In genomic region chr2:181656734-181657133, GRCm38 (mm10) we compare ENCODE assay signal across 34 mouse cellular contexts. TPM values are rescaled to one million over a fixed set of nuclear protein-coding genes. Genes with fewer than 3 reads are reported as not detected.
"Had no signal": no experiment of that assay in that cellular context is flagged by ENCODE, and none has a peak within 500 bp of the region (broad histone marks: within the 10 kb centered on the region; RNA-seq: fewer than 3 reads in every experiment).

Gene Gm29797 (plus strand): TSS chr2:181657034.

- ATAC-seq: forebrain, embryonic 13.5 days; forebrain, embryonic 14.5 days; forebrain, embryonic 15.5 days; forebrain, embryonic 16.5 days; forebrain, postnatal 0 days had no signal

- H3K27ac ChIP-seq: embryonic facial prominence, embryonic 12.5 days; embryonic facial prominence, embryonic 15.5 days; forebrain, embryonic 10.5 days; forebrain, embryonic 12.5 days; forebrain, embryonic 13.5 days; forebrain, embryonic 15.5 days had no signal

- H3K4me3 ChIP-seq: embryonic facial prominence, embryonic 12.5 days; embryonic facial prominence, embryonic 15.5 days; erythroblast, embryonic 14.5 days; forebrain, embryonic 10.5 days; forebrain, embryonic 12.5 days; forebrain, embryonic 13.5 days; forebrain, embryonic 15.5 days; heart, adult 2 months had no signal

- H3K27me3 ChIP-seq: embryonic facial prominence, embryonic 12.5 days; embryonic facial prominence, embryonic 15.5 days; forebrain, embryonic 12.5 days; forebrain, embryonic 13.5 days; forebrain, embryonic 15.5 days had no signal

- H3K4me2 ChIP-seq: embryonic facial prominence, embryonic 12.5 days; embryonic facial prominence, embryonic 15.5 days; forebrain, embryonic 12.5 days; forebrain, embryonic 13.5 days; forebrain, embryonic 15.5 days had no signal

- H3K9me3 ChIP-seq: embryonic facial prominence, embryonic 12.5 days; embryonic facial prominence, embryonic 15.5 days; forebrain, embryonic 10.5 days; forebrain, embryonic 12.5 days; forebrain, embryonic 13.5 days; forebrain, embryonic 15.5 days had no signal

- H3K9ac ChIP-seq: embryonic facial prominence, embryonic 12.5 days; embryonic facial prominence, embryonic 15.5 days; forebrain, embryonic 12.5 days; forebrain, embryonic 13.5 days; forebrain, embryonic 15.5 days; forebrain, postnatal 0 days had no signal

- H3K4me1 ChIP-seq: forebrain, embryonic 13.5 days had no signal

- DNase-seq: cerebellum, adult 18-20 months; cerebellum, adult 2 months; cerebellum, adult 8-10 months; cerebellum, adult 9-10 months; cerebellum, adult 9-11 months; cerebellum, postnatal 10 days; cerebellum, postnatal 14 days; cerebellum, postnatal 25 days; cerebellum, postnatal 36 days; embryo, embryonic 11 days; forebrain, postnatal 0 days; gastrocnemius, postnatal 10 days; gastrocnemius, postnatal 14 days; gastrocnemius, postnatal 25 days; gastrocnemius, postnatal 36 days; heart, adult 11 months; heart, adult 18-20 months; heart, adult 2 months had no signal

RNA-seq across cellular contexts. Expression of gene Gm29797, which starts in this region (rescaled TPM):
- total RNA-seq: common myeloid progenitor, adult 5-6 weeks; forebrain, postnatal 0 days; gastrocnemius, adult 18-20 months; gastrocnemius, postnatal 10 days; gastrocnemius, postnatal 14 days; gastrocnemius, postnatal 25 days; gastrocnemius, postnatal 36 days; granulocyte monocyte progenitor cell, adult 5-6 weeks; heart, adult 18-20 months; heart, adult 2 months; heart, adult 8-10 months had no signal
- polyA plus RNA-seq: embryonic facial prominence, embryonic 12.5 days; erythroblast, embryonic 14.5 days; forebrain, embryonic 11.5 days; forebrain, embryonic 12.5 days; forebrain, embryonic 14.5 days; forebrain, embryonic 15.5 days; forebrain, postnatal 0 days; frontal cortex, adult 2 months; gonadal fat pad, adult 2 months had no signal
